Mouse (Mus musculus) granulocyte monocyte progenitor cell, adult 5-6 weeks (primary cell): ENCODE measurements around the gene Eps15. TPM values are rescaled to one million over a fixed set of nuclear protein-coding genes. Genes with fewer than 3 reads are reported as not detected.
"Not testable (repeated sequence)": the region's sequence is repeated elsewhere in the genome, so short reads cannot be mapped to it uniquely, and the experiment has no call there.

Experiments used
- ATAC-seq: replicated peaks from 2 replicates; pipeline ENCODE4 v1.8.0; 2016; ENCODE audit warnings: mild to moderate bottlenecking, moderate TSS enrichment, inconsistent platforms; ENCODE audit not compliant: poor library complexity, severe bottlenecking
- total RNA-seq, 2 experiments: library from RNA; stranded (forward) in 1 of 2; stranded (reverse) in 1 of 2; fragments of 200-712, 200-1000 nt in 1 of 2; fragments of >200 nt in 1 of 2; fragmentation: Nextera tagmentation in 1 of 2; gene quantifications; 2 replicates each; pipeline ENCODE4 v1.2.3; 2014 to 2017

Gene Eps15
- total RNA-seq, 2 experiments from 2014 or later = 35.2 to 49.2 TPM

DNA sequence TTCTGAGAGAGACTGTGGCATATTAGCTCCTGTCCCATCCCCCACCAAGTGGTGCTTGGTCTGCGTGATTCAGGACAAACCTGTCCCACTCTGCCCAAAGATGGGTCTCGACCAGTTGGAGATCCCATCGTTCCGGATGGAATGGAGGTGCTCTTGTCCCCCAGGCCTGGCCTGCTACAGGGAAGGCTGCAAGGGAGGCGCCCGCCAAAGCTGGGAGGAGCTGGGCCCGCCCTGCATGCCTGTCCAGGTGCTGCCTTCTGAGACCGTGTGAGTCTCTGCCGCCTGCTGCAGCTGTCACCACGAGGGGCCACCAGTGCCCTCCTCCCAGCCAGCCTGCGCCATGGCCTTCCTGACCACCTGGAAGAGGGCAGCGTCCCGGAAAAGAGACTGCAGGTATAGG, 113.8 kb downstream of the Eps15 start:
- ATAC-seq = peak; percentile 35

DNA sequence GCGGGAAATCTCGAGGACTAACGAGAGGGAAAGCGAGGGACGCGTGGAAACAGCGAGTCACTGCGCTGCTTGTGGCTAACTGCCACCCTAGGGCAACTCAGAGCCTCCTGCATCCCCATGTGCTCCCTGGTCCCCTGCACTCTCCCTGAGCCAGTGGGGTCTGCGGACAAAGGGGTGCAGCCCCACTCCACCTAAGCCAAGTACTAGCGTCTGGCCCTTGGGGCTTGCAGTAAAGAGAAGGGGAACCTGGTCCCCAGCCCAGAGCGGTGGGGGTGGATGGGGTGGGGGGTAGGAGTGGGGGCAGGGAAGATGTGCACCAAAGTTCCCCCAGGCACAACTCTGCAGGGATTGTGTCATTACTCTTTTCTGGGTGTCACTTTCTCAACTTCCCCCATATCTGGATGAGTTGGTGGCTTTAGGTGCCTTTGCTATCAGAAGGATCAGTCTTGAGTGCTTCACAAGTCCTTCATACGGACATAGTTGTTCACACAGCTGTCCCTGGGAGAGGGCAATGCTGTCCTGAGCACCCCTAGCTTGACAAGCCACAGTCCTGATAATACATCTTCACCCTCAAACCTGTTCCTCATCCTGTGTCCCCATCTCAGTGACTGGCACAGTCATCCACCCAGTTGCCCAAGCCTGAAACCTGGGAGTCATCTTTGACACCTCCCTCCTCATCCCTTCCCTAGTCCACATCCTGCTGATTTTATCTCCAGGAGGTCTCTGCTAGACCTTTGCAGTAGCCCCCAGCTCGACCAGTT, 114.4 kb downstream of the Eps15 start:
- peak; percentile 66 for ATAC-seq

DNA sequence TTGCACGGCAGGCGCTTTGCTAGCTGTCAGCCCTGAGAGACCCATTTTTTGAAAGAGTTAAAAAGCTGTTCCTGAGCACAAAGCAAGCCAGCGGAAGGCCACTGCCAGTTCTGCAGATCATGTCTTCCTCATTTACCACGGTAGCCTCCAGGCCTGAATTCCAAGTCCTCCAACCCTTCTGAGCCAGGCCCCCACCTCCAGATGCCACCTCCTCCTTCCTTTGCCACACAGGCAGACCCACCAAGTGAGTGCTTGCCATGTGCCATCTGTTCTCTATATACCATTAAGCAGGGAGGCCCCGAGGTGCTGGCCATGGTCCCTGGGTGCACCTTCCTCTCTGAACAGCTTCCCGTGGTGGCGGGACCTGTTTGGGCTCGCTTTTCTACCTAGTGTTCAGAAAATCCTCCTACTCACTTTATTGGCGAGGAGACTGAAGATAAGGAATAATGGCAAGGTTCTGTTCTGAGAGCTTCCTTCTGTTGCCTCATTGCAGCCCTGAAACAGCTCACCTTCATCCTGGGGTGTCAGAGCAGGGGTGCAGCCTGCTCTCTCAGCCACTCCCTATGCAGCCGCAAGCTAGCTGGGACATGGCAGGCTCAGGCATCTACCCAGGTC, 120.4 kb downstream of the Eps15 start:
- ATAC-seq = no peak

DNA sequence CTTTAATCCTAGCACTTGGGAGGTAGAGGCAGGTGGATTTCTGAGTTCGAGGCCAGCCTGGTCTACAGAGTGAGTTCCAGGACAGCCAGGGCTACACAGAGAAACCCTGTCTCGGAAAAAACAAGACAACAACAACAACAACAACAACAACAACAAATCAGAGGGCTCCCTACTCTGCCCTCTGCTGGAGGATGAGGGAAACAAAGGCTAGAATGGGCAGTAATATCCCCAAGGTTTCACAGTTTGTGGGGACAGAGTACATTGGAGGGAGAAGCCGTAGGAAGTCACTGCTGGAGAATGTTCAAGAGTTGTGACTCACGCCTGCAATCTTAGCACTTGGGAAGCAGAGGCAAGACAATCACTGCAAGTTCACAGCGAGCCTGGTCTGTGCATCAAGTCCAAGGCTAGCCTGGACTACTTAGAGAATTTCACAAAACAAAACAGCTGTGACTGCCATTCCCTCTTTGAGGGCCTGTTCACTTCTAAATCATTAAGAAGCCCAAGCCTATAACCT, 121.2 kb downstream of the Eps15 start:
- ATAC-seq = no peak

DNA sequence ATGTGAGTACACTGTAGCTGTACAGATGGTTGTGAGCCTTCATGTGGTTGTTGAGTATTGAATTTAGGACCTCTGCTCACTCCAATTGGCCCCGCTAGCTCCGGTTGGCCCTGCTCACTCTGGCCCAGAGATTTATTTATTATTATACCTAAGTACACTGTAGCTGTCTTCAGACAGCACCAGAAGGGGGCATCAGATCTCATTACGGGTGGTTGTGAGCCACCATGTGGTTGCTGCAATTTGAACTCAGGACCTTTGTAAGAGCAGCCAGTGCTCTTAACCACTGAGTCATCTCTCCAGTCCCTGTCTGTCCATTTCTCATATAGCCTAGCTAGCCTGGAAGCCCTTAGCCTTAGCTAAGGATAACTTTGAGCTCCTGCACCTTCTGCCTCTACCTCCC, 124.8 kb downstream of the Eps15 start:
- ATAC-seq = not testable (repeated sequence)

DNA sequence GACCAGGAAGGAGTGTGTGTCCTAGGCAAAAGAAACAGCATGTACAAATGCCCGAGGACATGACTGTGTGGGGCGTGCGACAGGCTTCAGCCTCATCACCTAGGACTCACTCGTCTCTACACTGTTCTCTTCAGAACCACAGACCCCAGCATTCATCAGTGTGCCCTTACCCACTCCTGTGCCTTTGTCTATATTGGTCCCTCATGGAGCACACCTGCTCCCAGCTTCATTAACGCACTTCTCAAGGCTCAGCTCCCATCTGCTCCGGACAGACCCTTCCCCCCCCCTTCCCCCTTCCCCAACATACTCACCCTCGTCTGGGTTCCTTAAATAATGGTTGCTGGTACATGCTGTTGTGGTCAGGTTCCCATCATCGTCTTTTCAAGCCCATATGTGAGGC, 125.3 kb downstream of the Eps15 start:
- no peak for ATAC-seq

DNA sequence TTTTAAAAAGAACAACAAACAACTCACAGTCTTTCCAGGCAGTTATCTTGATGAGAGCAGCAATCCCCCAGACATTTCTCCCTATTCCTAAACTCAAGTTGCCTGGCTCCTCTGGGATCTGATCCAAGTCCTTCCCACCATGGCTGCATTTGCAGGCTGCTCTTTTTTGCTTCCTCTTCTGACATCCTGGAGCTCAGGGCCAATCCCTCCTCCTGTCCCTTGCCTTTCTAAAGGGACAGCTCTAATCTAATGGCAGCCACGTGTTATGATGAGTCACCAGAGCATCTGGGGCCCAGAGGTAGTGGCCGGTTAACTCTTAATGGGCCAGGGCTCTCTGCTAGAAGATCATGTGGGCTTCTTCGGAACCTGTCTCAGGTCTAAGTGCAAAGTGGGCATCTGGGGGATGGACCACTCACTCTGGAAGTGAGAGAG, 126.0 kb downstream of the Eps15 start:
- peak; percentile 87 for ATAC-seq

DNA sequence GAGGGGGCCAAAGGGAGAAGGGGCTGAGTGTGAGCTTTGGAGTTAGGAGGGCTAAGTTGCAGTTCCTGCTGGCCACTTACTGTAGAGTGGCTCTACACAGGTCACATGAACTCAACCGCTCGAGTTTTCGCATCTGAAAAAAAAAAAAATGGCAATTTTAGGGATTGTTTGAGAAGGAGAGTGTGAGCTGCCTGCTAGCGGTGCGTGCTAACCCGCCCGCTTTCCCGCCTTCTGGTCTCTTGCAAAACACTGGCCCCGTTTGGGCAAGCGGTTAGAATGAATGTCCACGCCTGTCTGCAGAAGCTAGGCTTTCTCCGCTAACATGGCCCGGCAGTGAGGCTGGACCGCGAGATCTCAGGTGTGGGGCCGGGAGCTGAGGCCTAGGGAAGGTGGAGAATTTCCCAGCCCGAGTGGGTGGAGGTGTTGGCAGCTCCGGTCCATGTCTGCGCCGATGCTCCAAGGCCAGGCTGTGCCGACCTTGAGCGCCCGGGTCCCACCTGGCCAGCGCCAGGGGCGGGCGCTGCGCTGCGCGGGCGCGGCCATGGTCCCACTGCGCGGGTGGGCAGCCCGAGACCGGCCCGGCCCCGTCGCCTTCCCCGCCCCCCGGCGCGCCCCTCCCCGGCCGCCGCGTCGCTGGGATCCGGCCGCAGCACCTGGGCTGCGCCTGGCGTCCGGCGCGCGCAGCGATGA, 126.6 kb downstream of the Eps15 start, which contains the start of gene Ttc39a:
Gene Ttc39a, plus strand, starts transcription at position 138 of the 690 bp plus-strand sequence.
- ATAC-seq = peak; percentile 66

DNA sequence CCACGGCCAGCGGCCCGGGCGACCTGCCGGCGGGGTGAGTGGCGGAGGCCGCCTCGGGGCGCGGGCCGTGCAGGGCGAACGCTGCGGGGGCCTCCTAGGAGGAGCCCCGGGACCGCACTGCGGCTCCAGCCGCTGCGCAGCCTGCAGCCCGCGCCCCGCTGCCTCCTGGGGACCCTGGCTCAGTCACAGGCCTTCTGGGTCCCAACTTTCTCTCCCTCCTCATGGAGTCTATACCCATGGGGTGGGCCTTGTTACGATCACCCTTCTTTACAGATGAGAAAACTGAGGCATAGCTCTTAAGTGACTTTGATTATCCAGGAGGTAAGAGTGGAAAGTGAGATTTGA, 127.1 kb downstream of the Eps15 start:
- peak; percentile 22 for ATAC-seq

DNA sequence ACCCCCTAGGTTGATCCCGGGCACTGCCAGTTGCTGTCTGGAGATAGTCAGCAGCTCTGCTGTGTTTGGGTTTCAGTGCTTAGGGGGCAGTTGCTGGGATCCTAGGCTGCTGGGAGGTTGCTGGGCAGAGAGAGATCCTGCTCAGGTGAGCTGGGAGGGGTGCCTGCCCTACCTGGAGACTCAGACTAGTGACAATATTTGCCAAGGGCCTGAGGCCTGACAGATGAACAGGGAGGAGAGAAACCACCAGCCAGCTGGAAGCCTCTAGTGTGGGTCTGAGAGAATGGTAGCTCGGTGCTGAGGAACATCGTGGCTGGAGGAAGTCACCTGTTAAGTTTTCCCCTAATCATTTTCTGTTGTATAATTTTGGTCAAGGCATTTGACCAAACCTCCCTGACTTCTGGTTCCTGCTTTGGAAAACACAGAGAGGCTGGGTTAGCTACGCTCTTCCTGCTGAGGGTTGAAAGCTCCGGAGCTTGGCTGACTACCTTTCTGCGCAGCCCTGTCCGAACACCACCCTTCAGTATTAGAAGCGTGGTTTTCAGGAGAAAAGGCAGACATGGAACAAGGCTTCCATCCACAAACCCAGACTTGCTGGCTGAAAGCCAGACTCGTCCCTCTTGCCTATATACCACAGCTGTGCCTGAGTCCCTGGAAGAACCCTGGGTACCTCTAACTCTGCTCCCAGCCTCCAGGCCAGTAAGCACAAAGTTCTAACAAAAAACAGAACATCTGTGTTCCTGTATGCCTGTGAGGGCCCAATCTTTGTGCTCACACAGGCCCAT, 127.8 kb downstream of the Eps15 start:
- ATAC-seq = no peak

DNA sequence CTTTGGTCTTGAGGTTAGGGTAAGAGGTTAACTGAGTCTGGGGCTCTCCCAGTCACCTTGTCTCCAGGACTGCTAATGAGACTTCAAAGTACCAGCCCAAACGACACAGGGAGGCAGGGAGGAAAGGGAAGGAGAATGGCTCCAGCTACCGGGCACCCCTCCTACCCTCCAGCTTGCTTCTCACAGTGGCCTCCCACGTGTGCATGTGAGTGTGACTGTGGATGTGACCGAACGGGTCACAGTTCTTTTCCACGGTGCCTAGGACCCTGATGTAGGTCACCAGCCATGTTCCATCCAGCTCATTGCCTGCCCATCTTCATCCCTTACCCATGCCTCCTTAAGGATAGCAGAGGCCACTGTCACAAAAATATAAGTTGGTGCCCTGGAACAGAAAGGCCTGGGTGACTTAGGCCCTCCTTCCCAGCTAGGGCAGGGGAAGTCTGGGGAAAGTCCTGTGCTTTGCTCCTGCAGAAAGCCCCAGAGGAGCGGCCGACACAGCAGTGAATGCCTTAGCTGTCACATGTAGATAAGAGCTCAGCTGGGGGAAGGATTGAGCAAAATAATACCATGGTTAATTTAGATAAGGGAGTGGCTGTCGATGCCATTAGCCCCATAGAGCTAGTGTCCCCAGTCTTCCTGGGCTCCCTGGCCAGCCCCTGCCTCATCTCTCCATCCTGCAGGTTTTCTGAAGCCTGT, 130.8 kb downstream of the Eps15 start:
- no peak for ATAC-seq

DNA sequence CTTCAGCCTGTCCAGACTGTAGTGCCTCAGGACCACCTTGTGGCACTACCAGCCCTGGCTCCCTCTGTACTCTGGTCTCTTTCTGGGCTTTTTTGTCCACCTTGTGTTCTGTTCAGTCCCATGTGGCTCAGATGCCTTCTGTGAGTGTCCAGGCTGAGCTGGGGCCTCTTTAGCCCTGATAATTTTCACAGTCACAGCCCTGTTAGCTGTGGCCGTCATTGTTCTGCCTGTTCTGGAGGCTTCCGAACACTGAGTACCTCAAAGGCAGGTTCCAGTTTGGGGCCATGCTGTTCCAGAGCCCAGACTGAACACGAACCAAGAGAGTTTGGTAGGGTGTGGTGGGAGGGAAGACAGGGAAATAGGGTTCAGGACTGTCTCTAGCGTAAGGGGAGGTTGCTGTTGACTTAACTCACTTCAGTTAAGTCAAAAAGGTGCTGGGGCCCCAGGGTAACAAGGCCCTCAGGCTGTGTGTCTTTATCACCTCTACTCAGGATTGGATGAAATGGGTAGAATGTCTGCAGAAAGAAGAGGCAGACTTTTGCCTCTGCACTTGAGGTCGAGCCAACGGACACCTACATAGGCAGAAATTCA, 131.4 kb downstream of the Eps15 start:
- no peak for ATAC-seq

DNA sequence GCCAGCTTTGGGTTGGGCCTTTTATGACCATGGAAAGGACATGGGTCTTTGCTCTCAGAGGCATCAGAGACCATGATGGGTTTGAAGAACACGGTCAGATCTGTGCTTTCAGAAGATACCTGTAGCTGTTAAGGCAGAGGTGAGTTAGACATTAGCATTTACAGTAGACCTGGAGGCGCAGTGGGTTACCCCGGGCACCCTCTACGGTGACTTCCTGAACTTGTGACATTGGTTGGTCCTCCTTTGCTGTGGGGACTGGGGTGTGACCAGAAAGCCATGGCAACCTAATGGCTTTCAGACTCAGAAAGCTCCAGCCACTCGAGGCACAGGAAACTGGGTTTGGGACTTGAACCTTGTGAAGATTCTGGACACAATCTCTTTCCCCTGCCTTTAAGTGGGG, 132.2 kb downstream of the Eps15 start:
- no peak for ATAC-seq

DNA sequence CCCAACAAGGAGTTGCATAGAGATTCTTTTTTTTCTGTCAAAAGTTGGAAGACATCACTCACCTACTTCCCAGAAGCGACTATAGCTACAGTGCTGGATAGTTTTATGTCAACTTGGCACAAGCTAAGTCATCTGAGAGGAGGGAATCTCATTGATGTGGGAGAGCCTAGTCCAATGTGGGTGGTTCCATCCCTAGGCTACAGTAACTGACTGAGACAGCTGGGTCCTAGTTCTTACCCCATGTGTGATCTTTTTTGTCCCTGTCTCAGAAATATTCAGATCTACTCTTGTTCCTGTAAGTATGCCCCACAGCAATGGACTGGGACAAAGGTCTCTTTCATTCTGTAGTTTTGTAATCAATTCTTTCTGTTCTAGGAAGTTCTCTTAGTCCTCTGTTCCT, 137.9 kb downstream of the Eps15 start:
- 0 out of 2 replicates have a peak, but pooled peaks have one; percentile 21 for ATAC-seq

DNA sequence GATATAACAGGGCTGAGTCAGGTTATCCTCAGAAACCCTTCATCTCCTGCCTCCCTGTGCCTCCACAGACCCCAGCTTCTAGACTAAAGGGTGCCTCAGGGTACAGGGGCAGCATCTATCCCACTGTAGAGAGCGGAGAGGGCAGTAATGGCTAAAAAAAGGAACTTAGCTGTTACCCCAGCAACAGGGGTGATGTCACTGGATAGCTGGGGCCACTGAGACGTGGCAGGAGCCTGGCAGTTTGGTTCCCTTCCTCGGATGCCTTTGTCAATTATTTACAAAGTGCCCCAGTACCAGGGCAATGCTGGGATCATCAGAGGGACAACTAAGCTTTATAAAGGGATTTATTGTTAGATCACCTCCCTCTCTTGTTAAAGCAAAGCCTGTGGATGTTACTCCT, 138.9 kb downstream of the Eps15 start:
- ATAC-seq = peak; percentile 90

DNA sequence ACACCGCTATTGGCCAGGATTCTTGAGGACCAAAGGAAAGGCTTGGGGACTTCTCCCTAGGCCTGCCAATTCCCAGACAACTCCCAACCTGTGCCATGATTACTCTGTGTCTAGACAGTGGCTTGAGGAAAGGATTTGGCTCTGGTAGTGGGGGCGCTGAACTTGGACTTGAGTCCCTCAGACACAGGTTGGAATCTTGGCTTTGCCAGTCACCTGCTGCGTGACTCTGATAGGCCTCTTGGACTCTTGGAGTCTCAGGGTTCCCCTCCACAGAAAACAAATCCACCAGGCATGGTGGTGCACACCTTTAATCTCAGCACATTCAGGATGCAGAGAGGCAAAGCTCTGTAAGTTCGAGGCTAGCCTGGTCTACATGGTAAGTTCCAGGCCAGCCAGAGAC, 139.5 kb downstream of the Eps15 start:
- no peak for ATAC-seq

DNA sequence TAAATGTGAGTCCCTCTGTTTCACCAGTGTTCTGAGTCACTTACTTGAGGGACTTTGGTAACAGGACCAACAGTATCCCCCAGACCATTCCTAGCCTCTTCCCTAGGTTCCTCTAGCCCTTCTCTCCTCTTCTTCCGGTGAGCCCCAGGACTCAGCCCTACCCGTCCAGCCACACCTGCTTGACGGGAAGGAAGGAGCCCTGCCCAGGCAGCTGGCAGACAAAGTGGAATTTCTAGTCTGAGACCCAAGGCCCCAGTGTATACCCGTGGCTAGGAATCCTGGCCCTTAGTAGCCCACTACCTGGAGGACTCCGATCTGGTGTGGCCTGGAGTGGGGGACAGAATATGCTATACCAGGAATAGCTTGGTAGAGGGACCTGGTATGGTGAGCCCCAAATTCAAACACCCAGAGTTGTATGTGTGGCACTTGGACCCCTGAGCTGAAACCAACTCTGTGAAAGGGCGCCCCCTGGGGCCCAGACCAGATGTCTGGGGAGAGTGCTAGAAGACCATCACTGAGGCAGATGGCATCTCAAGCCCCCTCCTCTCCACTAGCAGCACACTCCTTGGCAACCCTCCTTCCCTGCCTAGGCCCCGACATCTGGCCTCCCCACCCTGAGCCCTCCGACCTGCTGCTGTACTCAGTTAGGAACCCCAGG, 140.2 kb downstream of the Eps15 start:
- peak; percentile 43 for ATAC-seq

DNA sequence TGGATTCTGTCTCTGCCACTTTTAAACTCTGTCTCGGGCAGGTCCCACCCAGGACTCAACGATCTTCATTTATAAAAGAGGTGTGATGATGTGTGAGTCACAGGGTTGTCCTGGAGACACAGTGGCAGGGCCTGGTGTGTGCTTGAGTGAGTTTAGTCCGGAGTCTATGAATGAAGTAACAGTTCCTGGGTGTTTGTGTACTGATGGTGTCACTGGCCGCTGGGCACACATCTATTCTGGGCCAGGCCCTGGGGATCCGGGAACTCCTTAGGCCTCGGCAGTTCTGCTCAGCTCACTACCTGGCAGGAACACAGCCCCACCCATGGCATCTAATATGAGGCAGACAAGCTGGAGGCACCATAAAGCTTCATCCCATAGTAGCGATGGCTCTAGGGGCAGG, 141.5 kb downstream of the Eps15 start:
- no peak for ATAC-seq

DNA sequence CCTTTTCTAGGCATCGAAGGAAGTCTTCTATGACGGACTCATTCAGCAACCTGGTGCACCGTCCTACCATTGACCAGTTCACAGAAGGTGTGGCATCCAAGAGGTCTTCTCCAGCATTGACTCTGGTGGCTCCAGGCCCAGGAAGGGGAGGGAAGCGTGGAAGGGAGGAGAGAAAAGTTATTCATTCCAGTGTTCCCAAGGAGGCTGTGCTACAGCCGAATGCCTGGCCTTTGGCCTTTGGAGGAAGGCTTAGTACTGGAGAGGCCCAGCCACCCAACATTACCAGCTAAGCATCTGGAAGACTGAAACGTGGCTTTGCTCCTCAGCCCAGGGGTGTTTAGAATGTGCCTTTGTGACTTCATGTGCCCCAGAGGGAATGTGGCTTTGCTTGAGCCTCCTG, 142.4 kb downstream of the Eps15 start:
- no peak for ATAC-seq
